Mouse (Mus musculus) gonadal fat pad, adult 2 months (tissue): Measurements from ENCODE around the gene Ttll5. TPM values are rescaled to one million over a fixed set of nuclear protein-coding genes. Genes with fewer than 3 reads are reported as not detected.

ENCODE experiments used
- DNase-seq: peaks from one replicate; pipeline ENCODE4 v3.0.0-alpha.2; 2012; ENCODE audit warnings: low read depth
- polyA plus RNA-seq: library from polyadenylated mRNA; depleted of rRNA; stranded (reverse); fragments of >200 nt; gene quantifications from 2 replicates; pipeline ENCODE4 v1.2.3, GENCODE M21; 2012

Ttll5 gene
- polyA plus RNA-seq, 1 experiment, result 10.1 TPM

- DNase-seq, result no peak
Measured at GRCm38 (mm10) chr12:86051477-86051876, 227.0 kb downstream of the Ttll5 start.

- DNase-seq, result no peak
Measured at GRCm38 (mm10) chr12:86055306-86055705, 230.8 kb downstream of the Ttll5 start.

GRCm38 (mm10) chr12:86056976-86057375 is 232.5 kb downstream of the Ttll5 start:
- DNase-seq, result no peak

- DNase-seq, result no peak
Measured at GRCm38 (mm10) chr12:86057516-86057915, 233.1 kb downstream of the Ttll5 start.

GRCm38 (mm10) chr12:86059341-86059740 is 234.9 kb downstream of the Ttll5 start:
- DNase-seq, result no peak

- DNase-seq, result no peak
Measured at GRCm38 (mm10) chr12:86064796-86065195, 240.3 kb downstream of the Ttll5 start.

GRCm38 (mm10) chr12:86071432-86071831 is 247.0 kb downstream of the Ttll5 start:
- no peak for DNase-seq

GRCm38 (mm10) chr12:86074681-86075080 is 250.2 kb downstream of the Ttll5 start:
- DNase-seq, result no peak

GRCm38 (mm10) chr12:86075358-86075757 is 250.9 kb downstream of the Ttll5 start:
- DNase-seq, result no peak

GRCm38 (mm10) chr12:86076321-86076901 is 252.0 kb downstream of the Ttll5 start:
- DNase-seq, result no peak

GRCm38 (mm10) chr12:86077322-86077721 is 252.9 kb downstream of the Ttll5 start:
- DNase-seq, result peak; percentile 80

GRCm38 (mm10) chr12:86077736-86078135 is 253.3 kb downstream of the Ttll5 start:
- no peak for DNase-seq

GRCm38 (mm10) chr12:86078176-86078552 is 253.7 kb downstream of the Ttll5 start:
- no peak for DNase-seq

- DNase-seq, result no peak
Measured at GRCm38 (mm10) chr12:86078553-86079201, 254.2 kb downstream of the Ttll5 start, which contains the start of gene Tgfb3. Tgfb3 (minus strand) TSS chr12:86079041.

GRCm38 (mm10) chr12:86079202-86079667 is 254.8 kb downstream of the Ttll5 start:
- DNase-seq, result no peak

- no peak for DNase-seq
Measured at GRCm38 (mm10) chr12:86082481-86083012, 258.1 kb downstream of the Ttll5 start, which contains the start of gene Ift43. Ift43 (plus strand) TSS chr12:86082541.

GRCm38 (mm10) chr12:86085873-86086272 is 261.4 kb downstream of the Ttll5 start:
- no peak for DNase-seq

- no peak for DNase-seq
Measured at GRCm38 (mm10) chr12:86086550-86086949, 262.1 kb downstream of the Ttll5 start.

GRCm38 (mm10) chr12:86088042-86088441 is 263.6 kb downstream of the Ttll5 start:
- no peak for DNase-seq

GRCm38 (mm10) chr12:86090764-86091163 is 266.3 kb downstream of the Ttll5 start:
- no peak for DNase-seq

- no peak for DNase-seq
Measured at GRCm38 (mm10) chr12:86091601-86092132, 267.2 kb downstream of the Ttll5 start.

- no peak for DNase-seq
Measured at GRCm38 (mm10) chr12:86094075-86094474, 269.6 kb downstream of the Ttll5 start.

GRCm38 (mm10) chr12:86095806-86096205 is 271.3 kb downstream of the Ttll5 start:
- no peak for DNase-seq
